Mouse (Mus musculus) G1E-ER4 (cell line): ENCODE data around the gene Srgap3. TPM values are rescaled to one million over a fixed set of nuclear protein-coding genes. Genes with fewer than 3 reads are reported as not detected.

ENCODE experiments used
- GATA1 ChIP-seq: IDR thresholded peaks from one replicate; pipeline ENCODE4 v1.8.0; 2012; ENCODE audit warnings: low read length, inconsistent platforms
- polyA plus RNA-seq: library from polyadenylated mRNA; stranded (reverse); fragments of >175 nt; gene quantifications from 2 replicates; pipeline ENCODE4 v1.2.3, GENCODE M21; 2012

The Srgap3 gene
- polyA plus RNA-seq: not detected in 2 replicates

- no peak for TF ChIP-seq GATA1
These were observed at the start of gene Srgap3 for GRCm38 (mm10) chr6:112946895-112947436. Gene Srgap3, minus strand, starts transcription at chr6:112947266.

DNA sequence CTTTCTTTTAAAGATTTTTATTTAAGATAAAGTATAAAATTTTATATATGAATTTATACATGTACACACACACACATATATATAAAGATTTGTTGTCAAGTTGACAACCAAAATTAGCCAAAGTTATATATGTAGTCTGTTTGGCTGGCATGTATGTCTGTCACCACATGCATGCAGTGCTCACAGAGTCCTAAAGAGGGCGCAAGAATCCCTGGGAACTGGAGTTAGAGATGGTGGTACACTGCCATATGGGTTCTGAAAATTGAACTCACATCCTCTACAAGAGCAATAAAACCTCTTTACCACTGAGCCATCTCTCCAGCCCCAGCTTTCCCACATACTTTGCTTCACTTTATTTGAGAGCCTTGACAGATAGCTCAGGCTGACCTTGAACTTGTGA is 48.6 kb upstream of the Srgap3 start:
- TF ChIP-seq GATA1: no peak

DNA sequence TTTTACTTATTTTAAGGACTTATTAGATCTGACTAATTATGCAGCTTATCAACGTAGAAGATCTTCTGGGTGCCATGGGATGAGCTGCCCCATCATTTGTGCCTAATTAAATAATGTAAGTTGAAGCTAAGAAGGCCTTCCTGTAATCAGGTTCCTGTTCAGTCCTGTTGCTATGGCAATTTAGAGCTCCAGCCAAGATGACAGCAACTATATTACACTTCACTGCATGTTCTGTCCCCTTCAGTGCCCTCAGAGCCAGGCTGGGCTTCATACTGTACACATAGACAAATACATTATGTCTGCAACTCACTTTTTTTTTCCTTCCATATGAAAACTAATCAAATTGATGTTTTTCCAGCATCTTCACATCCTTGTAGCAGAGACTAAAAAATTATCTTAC is 43.1 kb upstream of the Srgap3 start:
- TF ChIP-seq GATA1: no peak

DNA sequence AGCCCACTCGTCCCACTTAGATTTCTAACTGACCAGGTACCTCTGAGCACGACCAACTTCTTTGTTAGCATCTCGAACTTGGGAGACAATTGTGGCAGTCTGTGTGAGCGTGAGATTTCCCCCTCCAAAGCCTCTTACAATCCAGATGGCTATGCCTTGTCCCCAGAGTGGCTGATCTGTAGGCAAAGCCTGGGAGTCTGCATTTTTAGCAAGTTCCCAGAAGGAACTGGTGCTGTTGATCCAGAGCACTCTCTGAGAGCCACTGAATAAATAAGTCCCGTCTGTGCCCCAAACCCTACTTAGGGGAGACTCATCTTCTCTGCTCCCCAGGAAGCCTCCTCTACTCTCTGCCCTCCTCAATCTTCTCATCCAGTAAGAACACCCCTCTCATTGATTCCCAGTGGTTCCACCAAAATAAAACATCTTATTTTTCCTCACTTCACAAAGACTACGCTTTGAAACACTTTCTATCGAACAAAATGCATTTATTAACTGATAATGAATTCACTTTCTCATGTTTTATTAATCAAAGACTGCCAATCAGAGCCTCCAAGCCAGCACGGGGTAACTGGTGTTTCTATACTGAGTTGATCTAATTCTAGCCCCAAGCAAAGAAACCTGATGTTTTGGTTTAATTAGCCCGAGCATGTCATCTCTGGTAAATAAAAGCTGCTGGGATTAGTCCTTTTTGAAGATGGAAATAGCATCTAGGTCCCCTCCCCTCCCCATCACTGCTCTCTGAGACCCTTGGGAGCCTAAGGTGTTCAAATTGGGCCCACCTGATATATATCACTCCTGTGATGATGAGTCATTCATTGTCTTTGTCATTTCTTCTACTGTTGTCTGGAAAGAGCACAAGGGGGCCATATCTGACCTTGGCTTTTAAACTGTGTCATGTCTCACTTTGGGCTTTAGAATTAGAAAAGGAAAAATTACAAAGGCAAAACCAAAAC is 38.6 kb upstream of the Srgap3 start:
- TF ChIP-seq GATA1: no peak

GRCm38 (mm10) chr6:112982241-112982640 is 35.2 kb upstream of the Srgap3 start:
- no peak for TF ChIP-seq GATA1

DNA sequence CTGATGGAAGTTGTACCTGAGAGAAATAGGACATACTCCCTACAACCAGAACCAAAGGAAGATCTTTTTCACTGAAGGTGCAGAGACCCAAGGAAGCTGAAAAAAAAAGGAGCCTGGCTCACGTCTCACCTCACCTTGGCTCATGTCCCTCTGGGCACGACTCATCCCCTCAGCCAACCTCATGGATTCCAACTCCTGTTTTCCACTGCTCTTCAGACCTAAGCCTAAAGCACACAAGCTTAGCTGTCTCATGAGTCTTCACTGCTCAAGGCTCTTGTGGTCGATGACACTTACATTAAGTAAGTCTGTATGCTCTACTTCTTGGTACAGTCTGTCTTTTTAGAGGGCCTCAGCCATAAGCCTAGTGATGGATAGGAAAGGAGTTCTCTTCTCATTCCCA is 31.9 kb upstream of the Srgap3 start:
- TF ChIP-seq GATA1: no peak

GRCm38 (mm10) chr6:112977246-112977645 is 30.2 kb upstream of the Srgap3 start:
- TF ChIP-seq GATA1: no peak

DNA sequence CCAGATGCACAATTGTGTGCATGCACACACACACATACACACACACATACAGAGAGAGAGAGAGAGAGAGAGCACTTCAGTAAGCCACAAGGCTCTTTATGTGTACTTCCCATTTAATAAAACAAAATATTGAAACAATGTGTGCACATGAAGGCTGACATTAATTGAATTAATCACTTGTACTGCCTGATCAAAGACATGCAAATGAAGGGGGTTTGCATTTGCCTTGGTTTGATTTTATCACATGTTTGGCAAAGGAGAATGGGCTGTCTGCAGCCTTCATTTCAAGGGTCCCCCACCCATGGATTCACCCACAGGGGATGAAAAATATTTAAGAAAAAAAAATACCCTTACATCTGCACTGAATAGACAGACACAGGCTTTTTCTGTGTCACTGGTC is 29.5 kb upstream of the Srgap3 start:
- TF ChIP-seq GATA1: no peak

DNA sequence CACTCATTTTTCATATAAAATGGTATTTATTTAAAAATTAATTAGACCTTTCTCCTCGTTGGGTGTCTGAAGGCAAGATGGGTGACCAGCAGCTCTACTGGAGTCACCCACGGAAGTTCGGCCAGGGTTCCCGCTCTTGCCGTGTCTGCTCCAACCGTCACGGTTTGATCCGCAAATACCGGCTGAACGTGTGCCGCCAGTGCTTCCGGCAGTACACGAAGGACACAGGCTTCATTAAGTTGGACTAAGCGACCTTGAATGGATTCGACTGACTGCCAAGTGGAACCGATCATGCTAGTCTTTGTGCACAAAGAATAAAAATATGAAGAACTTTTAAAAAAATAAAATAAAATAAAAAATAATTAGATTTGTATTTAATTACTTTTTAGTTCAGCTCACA is 29.1 kb upstream of the Srgap3 start:
- no peak for TF ChIP-seq GATA1

GRCm38 (mm10) chr6:112973786-112974720 is 27.0 kb upstream of the Srgap3 start:
- no peak for TF ChIP-seq GATA1

GRCm38 (mm10) chr6:112972858-112973631 is 26.0 kb upstream of the Srgap3 start:
- no peak for TF ChIP-seq GATA1

GRCm38 (mm10) chr6:112972127-112972526 is 25.1 kb upstream of the Srgap3 start:
- no peak for TF ChIP-seq GATA1

DNA sequence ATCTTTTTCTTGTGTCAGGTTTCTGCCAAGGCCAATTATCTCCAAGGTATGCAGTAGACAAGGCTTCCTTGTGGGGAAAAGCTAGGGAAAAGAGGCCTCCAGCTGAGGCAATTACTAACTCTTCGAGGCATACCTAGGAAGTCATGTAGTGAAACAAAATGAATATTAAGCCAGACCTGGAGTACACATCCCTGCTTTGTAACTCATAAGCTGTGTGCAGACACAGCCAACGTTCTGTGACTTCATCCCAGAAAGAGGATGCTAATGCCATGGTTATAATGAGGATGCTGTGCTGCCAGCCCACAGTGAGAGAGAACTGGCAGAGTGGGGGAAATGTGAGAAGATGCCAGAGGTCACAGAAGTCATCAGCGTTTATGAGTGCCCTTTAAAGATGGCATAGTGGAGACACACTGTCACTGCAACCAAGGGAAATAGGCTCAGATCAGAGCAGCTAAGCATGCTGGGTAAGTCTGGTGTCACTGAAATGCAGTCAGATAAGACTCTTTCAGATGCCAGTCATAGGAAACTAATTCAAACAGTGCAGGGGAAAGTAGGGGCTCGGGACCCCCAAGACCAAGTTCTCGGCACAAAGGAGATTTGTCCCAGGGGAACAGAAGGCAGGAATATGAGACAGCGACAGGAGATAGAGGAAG is 24.2 kb upstream of the Srgap3 start:
- TF ChIP-seq GATA1: no peak

GRCm38 (mm10) chr6:112967359-112967758 is 20.3 kb upstream of the Srgap3 start:
- TF ChIP-seq GATA1: no peak

DNA sequence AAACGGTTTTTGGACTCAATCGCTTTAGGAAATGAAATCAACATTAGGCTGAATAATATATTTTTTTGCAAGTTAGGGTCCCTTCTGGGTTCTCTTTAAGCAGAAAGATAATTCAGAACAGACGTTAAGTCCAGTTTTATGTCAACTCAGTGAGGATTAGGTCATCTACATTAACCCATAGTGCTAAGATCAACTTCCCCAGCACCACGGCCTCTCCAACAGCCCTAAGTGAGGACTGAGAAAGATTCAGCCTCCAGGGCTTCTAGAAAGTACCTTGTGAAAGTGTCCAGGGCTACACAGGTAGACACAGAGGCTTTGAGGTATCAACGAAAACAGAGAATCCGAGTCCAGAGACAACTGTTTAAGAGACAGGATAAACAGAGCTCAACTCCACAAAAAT is 11.3 kb upstream of the Srgap3 start:
- no peak for TF ChIP-seq GATA1
